Mouse (Mus musculus) CH12.LX (cell line): ENCODE results near the gene P3h3. TPM values are rescaled to one million over a fixed set of nuclear protein-coding genes. Genes with fewer than 3 reads are reported as not detected.

ENCODE experiments used
- DNase-seq: peaks from one replicate; pipeline ENCODE4 v3.0.0-alpha.2; 2013; ENCODE audit errors: extremely low read depth
- H3K27ac ChIP-seq: 2 replicates; pipeline ENCODE4 v1.5.1; 2012; ENCODE audit warnings: low read depth, mild to moderate bottlenecking, control low read depth, moderate library complexity; ENCODE audit not compliant: insufficient read depth
- H3K27me3 ChIP-seq: replicated peaks from 2 replicates; pipeline ENCODE3; 2012; ENCODE audit warnings: inconsistent platforms
- H3K36me3 ChIP-seq, 2 experiments: replicated peaks in 1 of 2; 2 replicates each; pipeline versions ENCODE3 to v1.6.1; 2012; ENCODE audit warnings: inconsistent platforms in 1 of 2, low read length in 1 of 2, mild to moderate bottlenecking in 1 of 2, mixed read lengths in 1 of 2, moderate library complexity in 1 of 2; ENCODE audit not compliant: control insufficient read depth in 1 of 2, insufficient read depth in 1 of 2
- H3K4me1 ChIP-seq, 2 experiments: 2 replicates each; pipeline ENCODE4 v1.6.1; 2012; ENCODE audit warnings: inconsistent platforms in 1 of 2, moderate library complexity in 1 of 2; ENCODE audit not compliant: insufficient read depth in 2 of 2, control insufficient read depth in 1 of 2
- H3K4me2 ChIP-seq: 2 replicates; pipeline ENCODE4 v1.6.1; 2012; ENCODE audit warnings: low read depth, mild to moderate bottlenecking, control low read depth; ENCODE audit not compliant: poor library complexity, insufficient read depth, severe bottlenecking
- H3K4me3 ChIP-seq, 3 experiments: fragments of 150-350 bp in 1 of 3; sonication (generic) in 1 of 3; replicated peaks in 1 of 3; 2 replicates each; pipeline versions ENCODE3 to v1.5.1; 2011 to 2012; ENCODE audit warnings: low read depth in 2 of 3, low read length in 2 of 3, mild to moderate bottlenecking in 2 of 3, moderate library complexity in 2 of 3, control low read depth in 1 of 3, improper control_type of control experiment in 1 of 3, inconsistent platforms in 1 of 3, mixed read lengths in 1 of 3; ENCODE audit not compliant: poor library complexity in 1 of 3
- H3K79me2 ChIP-seq: replicated peaks from 2 replicates; pipeline ENCODE4 v1.6.1; 2012; ENCODE audit warnings: mild to moderate bottlenecking, moderate library complexity; ENCODE audit not compliant: control insufficient read depth, poor library complexity, insufficient read depth, severe bottlenecking; ENCODE audit errors: extremely low read depth
- H3K9ac ChIP-seq: 2 replicates; pipeline ENCODE4 v1.6.1; 2012; ENCODE audit warnings: low read depth, mild to moderate bottlenecking, control low read depth, moderate library complexity; ENCODE audit not compliant: insufficient read depth
- H3K9me3 ChIP-seq: replicated peaks from 2 replicates; pipeline ENCODE3; 2012; ENCODE audit warnings: low read length, inconsistent platforms, mixed read lengths
- BHLHE40 ChIP-seq: IDR thresholded peaks from 2 replicates; pipeline ENCODE4 v1.6.1; 2011; ENCODE audit warnings: mild to moderate bottlenecking, low read depth, low read length, improper control_type of control experiment
- CTCF ChIP-seq, 2 experiments: IDR thresholded peaks in 1 of 2; conservative IDR thresholded peaks in 1 of 2; 2 replicates each; pipeline ENCODE4 v1.5.1; 2011 to 2012; ENCODE audit warnings: low read depth in 2 of 2, low read length in 2 of 2, improper control_type of control experiment in 1 of 2, inconsistent platforms in 1 of 2, mild to moderate bottlenecking in 1 of 2, moderate library complexity in 1 of 2
- ELF1 ChIP-seq: IDR thresholded peaks from 2 replicates; pipeline ENCODE4 v1.6.1; 2014; ENCODE audit warnings: low read depth, mild to moderate bottlenecking, inconsistent platforms, low read length, improper control_type of control experiment
- EP300 ChIP-seq: IDR thresholded peaks from 2 replicates; pipeline ENCODE4 v1.6.1; 2011; ENCODE audit warnings: low read length, improper control_type of control experiment
- GABPA ChIP-seq: IDR thresholded peaks from 2 replicates; pipeline ENCODE4 v1.6.1; 2012; ENCODE audit warnings: low read depth, low read length, improper control_type of control experiment, inconsistent platforms; ENCODE audit not compliant: insufficient replicate concordance
- JUN ChIP-seq: IDR thresholded peaks from 2 replicates; pipeline ENCODE4 v1.6.1; 2011; ENCODE audit warnings: low read depth, mild to moderate bottlenecking, low read length, improper control_type of control experiment, moderate library complexity; ENCODE audit not compliant: insufficient read depth
- KAT2A ChIP-seq: IDR thresholded peaks from 2 replicates; pipeline ENCODE4 v1.6.1; 2012; ENCODE audit warnings: low read length, improper control_type of control experiment, inconsistent platforms; ENCODE audit not compliant: insufficient replicate concordance
- MAX ChIP-seq: IDR thresholded peaks from 2 replicates; pipeline ENCODE4 v1.6.1; 2011; ENCODE audit warnings: low read length, improper control_type of control experiment
- NELFE ChIP-seq: IDR thresholded peaks from 2 replicates; pipeline ENCODE4 v1.6.1; 2011; ENCODE audit warnings: low read depth, low read length, improper control_type of control experiment
- POLR2A ChIP-seq: IDR thresholded peaks from 2 replicates; pipeline ENCODE4 v1.6.1; 2011; ENCODE audit warnings: low read depth, mild to moderate bottlenecking, improper control_type of control experiment, low read length
- POLR2AphosphoS2 ChIP-seq: IDR thresholded peaks from 2 replicates; pipeline ENCODE4 v1.6.1; 2011; ENCODE audit warnings: low read depth, low read length, improper control_type of control experiment
- RAD21 ChIP-seq: IDR thresholded peaks from 2 replicates; pipeline ENCODE4 v1.6.1; 2011; ENCODE audit warnings: low read depth, mild to moderate bottlenecking, low read length, improper control_type of control experiment, moderate library complexity
- RCOR1 ChIP-seq: conservative IDR thresholded peaks from 2 replicates; pipeline ENCODE4 v1.6.1; 2012; ENCODE audit warnings: low read depth, mild to moderate bottlenecking, inconsistent platforms, low read length, improper control_type of control experiment
- SIN3A ChIP-seq: IDR thresholded peaks from 2 replicates; pipeline ENCODE4 v1.6.1; 2012; ENCODE audit warnings: low read length, improper control_type of control experiment, inconsistent platforms
- SMC3 ChIP-seq: IDR thresholded peaks from 2 replicates; pipeline ENCODE4 v1.6.1; 2011; ENCODE audit warnings: low read depth, low read length, improper control_type of control experiment
- TBP ChIP-seq: conservative IDR thresholded peaks from 2 replicates; pipeline ENCODE4 v1.6.1; 2011; ENCODE audit warnings: low read depth, low read length, improper control_type of control experiment
- UBTF ChIP-seq: IDR thresholded peaks from 2 replicates; pipeline ENCODE4 v1.6.1; 2012; ENCODE audit warnings: low read depth, mild to moderate bottlenecking, inconsistent platforms, low read length, improper control_type of control experiment, moderate library complexity
- USF2 ChIP-seq: conservative IDR thresholded peaks from 2 replicates; pipeline ENCODE4 v1.6.1; 2011; ENCODE audit warnings: low read depth, low read length, improper control_type of control experiment
- ZMIZ1 ChIP-seq: IDR thresholded peaks from 2 replicates; pipeline ENCODE4 v1.6.1; 2012; ENCODE audit warnings: low read depth, mild to moderate bottlenecking, inconsistent platforms, low read length, improper control_type of control experiment
- dilution Hi-C: fragments of 300-500 bp; cut with MboI; formaldehyde crosslinking; loops from 2 replicates; pipeline ENCODE4 v1.14.3; 2020; ENCODE audit warnings: low sequenced_read_pairs; ENCODE audit not compliant: extremely low pct_unique_long_range_greater_than_20kb, extremely low pct_ligation_motif_present
- in situ Hi-C: fragments of 300-500 bp; cut with MboI; formaldehyde crosslinking; loops from 3 replicates; pipeline ENCODE4 v1.14.3; 2019; ENCODE audit warnings: low sequenced_read_pairs, low pct_ligation_motif_present, low pct_unique_long_range_greater_than_20kb, mixed read lengths
- polyA plus RNA-seq: library from polyadenylated mRNA; unstranded; fragments of >175 nt; gene quantifications from 2 replicates; pipeline ENCODE4 v1.2.1, GENCODE M21; 2012; ENCODE audit warnings: low read depth; ENCODE audit not compliant: insufficient read length
- total RNA-seq, 2 experiments: library from RNA; depleted of rRNA; stranded (reverse); fragments of 300-350 nt in 1 of 2; fragments of >200 nt in 1 of 2; gene quantifications; 2 replicates each; pipeline ENCODE4 v1.2.3; 2012 to 2014

P3h3 gene
- total RNA-seq (2012; rRNA removed): 0.13 and 0.34 TPM in 2 replicates
- 0.19 TPM in 1 of 2 replicates, not detected in the other for total RNA-seq (2014; rRNA removed)
- 0.31 and 0.44 TPM in 2 replicates for polyA plus RNA-seq

DNA sequence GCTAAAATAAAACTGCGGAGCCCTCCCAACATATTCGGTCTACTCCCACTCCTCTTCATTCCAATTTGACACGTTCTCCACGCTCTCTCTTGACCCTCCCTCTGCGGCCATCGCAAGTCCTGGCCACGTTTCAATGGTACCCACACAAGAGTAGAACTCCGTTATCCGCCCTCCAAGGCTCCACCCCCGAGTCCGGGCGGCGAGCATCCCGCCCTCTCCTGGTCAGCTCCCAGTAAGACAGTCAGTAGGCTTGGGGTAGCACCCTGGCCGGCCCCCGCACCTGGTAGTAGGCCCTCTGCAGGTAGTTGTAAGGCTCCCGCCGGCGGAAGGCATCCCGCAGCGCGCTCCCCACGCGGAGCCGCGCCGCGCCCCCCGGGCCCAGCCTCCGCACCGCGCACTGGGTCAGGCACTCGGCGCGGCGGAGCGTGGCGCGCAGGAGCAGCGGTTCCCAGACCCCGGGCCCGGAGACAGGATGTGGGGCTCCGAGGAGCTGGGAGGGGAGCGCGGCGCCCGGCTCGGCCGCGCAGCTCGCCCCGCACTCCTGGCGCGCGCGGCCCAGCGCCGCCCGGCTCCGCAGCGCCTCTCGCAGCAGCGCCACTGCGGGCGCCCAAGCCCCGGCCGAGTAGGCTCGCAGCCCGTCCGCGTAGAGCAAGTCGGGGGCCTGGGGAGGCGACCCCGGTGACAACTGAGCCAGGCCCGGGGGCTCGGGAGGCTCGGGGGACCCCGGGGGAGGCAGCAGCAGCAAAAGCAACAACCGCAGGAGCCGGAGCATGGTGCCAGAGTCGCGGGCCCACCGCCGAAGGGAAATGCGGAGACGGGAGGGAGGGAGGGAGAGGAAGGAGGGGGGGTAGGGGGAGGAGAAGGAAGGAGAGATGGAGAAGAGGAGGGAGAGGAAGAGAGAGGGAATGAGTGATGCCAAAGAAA is at the start of gene P3h3:
TSS of gene P3h3 (minus strand) at position 837 of the 924 bp plus-strand sequence.
- H3K4me2 ChIP-seq: peak within 1 kb of the TSS; percentile 73
- H3K4me1 ChIP-seq: peaks cover 11 to 20% of the 10 kb centered on the region in 2 experiments
- no peaks in the 10 kb centered on the region for H3K79me2 ChIP-seq
- in situ Hi-C loops (loop anchor here (25.0 kb wide), 1 partner anchor 180 kb away; the partner anchor contains the start of genes Acrbp and Ing4), dilution Hi-C loops (no loop called here)
- no peaks in the 10 kb centered on the region for H3K9me3 ChIP-seq
- no peaks in the 10 kb centered on the region for H3K36me3 ChIP-seq
- H3K27me3 ChIP-seq: peaks cover 34% of the 10 kb centered on the region
- no peak for DNase-seq
- H3K27ac ChIP-seq: no peak within 1 kb of the TSS
- peak within 1 kb of the TSS in 1 of 3 experiments; percentile 54 for H3K4me3 ChIP-seq
- H3K9ac ChIP-seq: peak within 1 kb of the TSS; percentile 34; the same call in 1 of the 2 replicates
- TF ChIP-seq SMC3 (peak; percentile 43), TBP (no peak), POLR2A (peak; percentile 53), ELF1 (no peak), MAX (peak; percentile 77), CTCF (conservative IDR thresholded peaks at IDR 0.05 in 1 of 2, IDR thresholded peaks at IDR 0.05 in 1 of 2; ENCODE audit: low read depth in 2 of 2, low read length in 2 of 2) (peak in 1 of 2 experiments; percentile 69; a peak in 2 of 4 replicates)
- TF ChIP-seq, all 38 proteins: peak for 4

DNA sequence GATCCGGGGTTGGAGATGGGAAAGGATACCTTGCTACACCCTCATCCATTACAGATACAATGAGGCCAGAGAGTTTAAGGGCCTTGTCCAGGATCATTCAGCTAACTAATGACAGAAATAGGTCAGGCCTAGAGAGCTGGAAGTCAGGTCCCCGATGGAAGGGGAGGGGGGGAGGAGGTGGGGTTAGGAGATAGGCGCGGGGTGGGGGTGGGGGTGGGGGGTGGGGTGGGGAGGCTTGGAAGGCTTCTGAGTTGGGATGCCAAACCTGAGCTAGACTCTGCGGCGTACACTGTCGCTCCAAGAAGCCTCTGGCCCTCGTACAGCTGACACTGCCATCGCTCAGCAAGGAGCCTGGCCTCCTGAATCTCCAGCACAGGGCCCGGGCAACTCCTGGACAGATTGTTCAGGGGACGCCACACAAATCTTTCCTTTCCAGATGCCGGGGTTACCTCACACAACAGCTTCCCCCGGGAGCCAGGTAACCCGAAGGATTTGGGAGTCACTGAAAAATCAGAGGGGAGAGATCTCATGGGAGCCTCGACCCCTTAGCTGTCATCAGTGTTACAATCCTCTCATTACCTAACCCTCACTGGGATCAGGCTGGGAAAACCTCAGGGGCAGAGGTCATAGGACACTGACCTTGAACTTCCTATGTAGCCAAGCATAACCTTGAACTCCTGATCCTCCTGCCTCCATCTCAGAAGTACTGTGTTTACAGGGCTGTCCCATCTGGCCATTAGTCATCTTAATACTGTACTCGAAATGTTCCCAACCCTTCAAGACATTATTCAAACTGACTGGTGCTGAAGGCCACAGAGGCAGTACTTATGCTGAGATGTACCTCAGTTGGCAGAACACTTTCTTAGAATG is 47.7 kb upstream of the P3h3 start:
- H3K9ac ChIP-seq: no peak overlapping the region

More for the DNA sequence above, 47.7 kb upstream of the P3h3 start:
- Histone ChIP-seq H3K9me3 (no peaks in the 10 kb centered on the region), H3K4me1 (peaks cover 25 to 58% of the 10 kb centered on the region in 2 experiments), H3K36me3 (no peaks in the 10 kb centered on the region), H3K4me3 (no peak overlapping the region)
- TF ChIP-seq NELFE: no peak
- no peak for TF ChIP-seq ELF1
- no peak for TF ChIP-seq UBTF
- TF ChIP-seq ZMIZ1: no peak
- TF ChIP-seq RAD21: no peak
- TF ChIP-seq KAT2A: no peak
- TF ChIP-seq SIN3A: no peak
- TF ChIP-seq RCOR1: no peak
- no peak for TF ChIP-seq USF2
- no peak for TF ChIP-seq POLR2AphosphoS2
- TF ChIP-seq JUN: no peak
- TF ChIP-seq GABPA: no peak
- TF ChIP-seq EP300: no peak
- no peak for TF ChIP-seq BHLHE40
- TF ChIP-seq, all 38 proteins: peak for 0
- dilution Hi-C loops: no loop called here
- Histone ChIP-seq H3K27me3 (no peaks in the 10 kb centered on the region), H3K79me2 (no peaks in the 10 kb centered on the region), H3K4me2 (no peak overlapping the region), H3K27ac (no peak overlapping the region)
- DNase-seq: no peak
- in situ Hi-C loops: loop anchor here (5.0 kb wide), 1 partner anchor 38 kb away; no protein-coding TSS in a partner anchor
